Mouse (Mus musculus) lung, postnatal 0 days (tissue): ENCODE data around the gene Pgc.

Source experiments
- CTCF ChIP-seq: IDR thresholded peaks from 2 replicates; pipeline ENCODE4 v1.5.1; 2016; ENCODE audit warnings: antibody characterized with exemption, mild to moderate bottlenecking
- EP300 ChIP-seq: IDR thresholded peaks from 2 replicates; pipeline ENCODE4 v1.6.1; 2016; ENCODE audit warnings: antibody characterized with exemption, mild to moderate bottlenecking, control low read depth

DNA sequence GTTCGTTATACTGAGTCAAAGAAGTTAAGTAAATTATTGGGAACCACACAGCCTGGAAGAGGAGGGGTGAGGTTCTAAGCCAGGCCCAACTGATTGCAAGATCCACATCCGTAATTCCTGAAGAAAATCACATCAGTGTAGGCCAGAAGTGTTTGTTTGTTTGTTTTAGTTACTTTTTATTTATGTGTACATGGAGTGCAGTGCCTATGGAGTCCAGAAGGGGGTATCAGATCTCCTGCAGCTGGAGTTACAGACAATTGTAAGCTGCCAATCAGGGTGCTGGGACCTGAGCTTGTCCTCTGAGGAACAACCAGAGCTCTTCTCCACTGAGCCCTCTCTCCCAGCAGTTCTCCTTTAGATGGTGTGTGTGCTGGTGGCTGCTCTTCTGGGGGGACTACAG is 13.5 kb downstream of the Pgc start:
- TF ChIP-seq EP300 = no peak
- TF ChIP-seq CTCF = peak; percentile 33
